Mouse (Mus musculus) limb, embryonic 11.5 days (tissue): ENCODE measurements around the gene Btaf1. TPM values are rescaled to one million over a fixed set of nuclear protein-coding genes. Genes with fewer than 3 reads are reported as not detected.

Experiments used
- ATAC-seq: fragments of 200-750 bp; cut with Nextera tagmentation; 2 replicates; pipeline ENCODE4 v1.8.0; 2017; ENCODE audit warnings: low read depth; ENCODE audit not compliant: insufficient number of reproducible peaks, low FRiP score, low TSS enrichment
- DNase-seq: peaks from one replicate; pipeline ENCODE4 v3.0.0-alpha.2; 2015; ENCODE audit warnings: low spot score
- H3K27ac ChIP-seq: fragments of 300-500 bp; sonication (generic); replicated peaks from 2 replicates; pipeline ENCODE4 v1.5.1; 2014; ENCODE audit warnings: low read depth, mild to moderate bottlenecking, low read length
- H3K27me3 ChIP-seq: fragments of 300-500 bp; sonication (generic); 2 replicates; pipeline ENCODE4 v1.6.1; 2014; ENCODE audit warnings: mild to moderate bottlenecking, low read length, mixed read lengths; ENCODE audit not compliant: control insufficient read depth, insufficient read depth
- H3K36me3 ChIP-seq: fragments of 300-500 bp; sonication (generic); 2 replicates; pipeline ENCODE4 v1.6.1; 2014; ENCODE audit warnings: mild to moderate bottlenecking, low read length, moderate library complexity, mixed read lengths; ENCODE audit not compliant: control insufficient read depth, insufficient read depth
- H3K4me1 ChIP-seq: fragments of 300-500 bp; sonication (generic); 2 replicates; pipeline ENCODE4 v1.6.1; 2014; ENCODE audit warnings: low read length, mixed read lengths; ENCODE audit not compliant: control insufficient read depth, insufficient read depth
- H3K4me2 ChIP-seq: fragments of 300-500 bp; sonication (generic); 2 replicates; pipeline ENCODE4 v1.6.1; 2014; ENCODE audit warnings: low read depth, mild to moderate bottlenecking, moderate library complexity; ENCODE audit not compliant: severe bottlenecking
- H3K4me3 ChIP-seq: fragments of 300-500 bp; sonication (generic); 2 replicates; pipeline ENCODE4 v1.5.1; 2014; ENCODE audit warnings: low read depth, low read length
- H3K9ac ChIP-seq: fragments of 300-500 bp; sonication (generic); 2 replicates; pipeline ENCODE4 v1.6.1; 2014; ENCODE audit warnings: mild to moderate bottlenecking, low read length
- H3K9me3 ChIP-seq: fragments of 300-500 bp; sonication (generic); 2 replicates; pipeline ENCODE4 v1.6.1; 2016; ENCODE audit warnings: low read length; ENCODE audit not compliant: control insufficient read depth
- WGBS: fragments of 180-500 bp; shearing (Covaris S2); extraction: QIAGEN DNeasy Blood & Tissue Kit; methylation state at CpG from one replicate; pipeline ENCODE4 v1.1.7; 2014; 5-methylcytosine and 5-hydroxymethylcytosine counted together
- polyA plus RNA-seq: library from polyadenylated mRNA; unstranded; fragments of >200 nt; fragmentation: Nextera tagmentation; extraction: Ambion mirVana; gene quantifications from 2 replicates; pipeline ENCODE4 v1.2.1, GENCODE M21; 2014

The Btaf1 gene
- polyA plus RNA-seq, 1 experiment from 2014 or later: 15.3 TPM

DNA sequence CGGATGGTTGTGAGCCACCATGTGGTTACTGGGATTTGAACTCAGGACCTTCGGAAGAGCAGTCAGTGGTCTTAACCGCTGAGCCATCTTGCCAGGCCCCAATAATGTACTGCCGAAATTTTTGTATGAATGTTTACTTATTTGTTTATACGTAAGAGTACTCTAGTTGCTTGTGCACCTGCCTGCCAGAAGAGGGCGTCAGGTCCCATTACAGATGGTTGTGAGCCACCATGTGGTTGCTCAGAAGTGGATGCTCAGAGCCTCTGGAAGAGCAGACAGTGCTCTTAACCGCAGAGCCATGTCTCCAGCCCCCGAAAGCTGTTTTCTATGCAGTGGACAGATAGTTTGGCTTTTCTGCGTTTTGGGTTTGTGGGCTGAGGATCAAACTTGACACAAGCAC, 28.1 kb upstream of the Btaf1 start:
- H3K4me1 ChIP-seq: no peaks in the 10 kb centered on the region
- WGBS: 47% methylated on average over 9 of the region's 9 CpGs
- no peaks in the 10 kb centered on the region for H3K9me3 ChIP-seq
- no peak overlapping the region for H3K27ac ChIP-seq
- ATAC-seq (no peak), DNase-seq (peak; percentile 47)
- H3K9ac ChIP-seq: no peak overlapping the region
- H3K4me2 ChIP-seq: no peak overlapping the region
- no peak overlapping the region for H3K4me3 ChIP-seq
- peaks cover 2% of the 10 kb centered on the region; the same call in 1 of the 2 replicates for H3K36me3 ChIP-seq
- no peaks in the 10 kb centered on the region for H3K27me3 ChIP-seq

DNA sequence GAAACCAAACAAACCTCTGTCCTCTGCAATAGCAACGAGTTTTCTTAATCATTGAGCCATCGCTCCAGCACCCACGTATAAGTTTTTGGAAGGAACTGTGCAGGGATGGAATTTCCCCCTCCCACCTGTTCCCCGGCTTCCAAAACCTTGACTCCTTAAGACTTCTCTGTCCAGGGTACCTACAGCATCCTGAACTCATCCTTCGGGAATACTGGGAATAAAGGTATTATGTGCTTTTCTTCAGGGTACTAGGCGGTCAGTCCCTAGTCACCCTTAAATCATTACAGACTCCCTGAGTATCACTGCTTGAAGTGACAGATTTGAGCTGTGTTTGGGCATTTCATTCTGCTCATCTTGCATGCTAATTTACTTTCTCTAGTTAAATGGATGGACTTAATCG, 22.5 kb upstream of the Btaf1 start:
- Histone ChIP-seq H3K9ac (no peak overlapping the region), H3K27ac (no peak overlapping the region; the same call in 1 of the 2 replicates), H3K4me3 (peak overlapping the region; percentile 43; the same call in 1 of the 2 replicates)

DNA sequence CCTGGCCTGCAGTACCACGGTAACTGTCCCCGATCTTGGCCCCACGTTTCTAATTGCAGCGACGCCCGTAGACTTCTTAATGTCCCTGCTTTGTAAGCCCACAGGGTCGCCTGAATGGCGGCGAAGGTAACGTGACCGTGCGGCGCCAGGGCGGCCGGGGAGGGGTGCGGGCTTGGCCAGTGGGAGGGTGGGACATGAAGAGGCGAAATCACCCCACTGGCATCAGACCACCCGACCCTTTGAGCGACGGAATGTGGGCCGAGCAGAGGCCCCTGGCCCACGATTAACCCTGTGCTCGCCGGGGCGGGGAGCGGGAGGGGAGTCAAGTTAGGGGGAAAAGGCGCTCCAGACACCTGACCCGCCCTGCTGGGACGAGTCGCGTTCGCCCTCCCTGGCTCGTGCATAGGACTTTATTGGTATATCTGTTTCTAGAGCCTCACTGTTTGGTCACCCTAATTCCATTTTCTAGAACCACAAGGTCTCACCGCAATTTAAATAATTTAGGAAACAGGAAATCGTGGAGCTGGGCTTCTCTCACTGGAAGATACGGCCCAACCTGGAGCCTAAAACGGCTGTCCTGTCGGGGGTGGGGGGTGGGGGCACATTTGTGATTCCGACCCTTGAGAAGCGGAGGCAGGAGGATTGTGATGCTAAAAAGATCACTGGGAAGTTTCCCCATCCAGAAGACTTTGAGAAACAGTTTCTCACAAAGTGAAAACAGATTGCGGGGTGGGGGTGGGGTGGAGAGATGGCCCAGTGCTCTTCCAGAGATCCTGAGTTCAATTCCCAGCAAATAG, 21.5 kb upstream of the Btaf1 start:
- DNase-seq: peak; percentile 89
- H3K36me3 ChIP-seq: no peaks in the 10 kb centered on the region
- peak overlapping the region; percentile 62 for H3K27ac ChIP-seq
- peak; percentile 88 for ATAC-seq
- H3K4me1 ChIP-seq: no peaks in the 10 kb centered on the region
- H3K27me3 ChIP-seq: no peaks in the 10 kb centered on the region
- WGBS: 1% methylated on average over 41 of the region's 41 CpGs
- peak overlapping the region; percentile 70 for H3K9ac ChIP-seq
- peak overlapping the region; percentile 43 for H3K4me3 ChIP-seq
- no peaks in the 10 kb centered on the region for H3K9me3 ChIP-seq
- peak overlapping the region; percentile 70 for H3K4me2 ChIP-seq

More for the DNA sequence above, 22.5 kb upstream of the Btaf1 start:
- H3K36me3 ChIP-seq: no peaks in the 10 kb centered on the region
- no peaks in the 10 kb centered on the region for H3K4me1 ChIP-seq
- peak overlapping the region; percentile 70; the same call in 1 of the 2 replicates for H3K4me2 ChIP-seq
- DNase-seq (no peak), ATAC-seq (no peak)
- no peaks in the 10 kb centered on the region for H3K9me3 ChIP-seq
- 47% methylated on average over 7 of the region's 7 CpGs for WGBS
- H3K27me3 ChIP-seq: no peaks in the 10 kb centered on the region

DNA sequence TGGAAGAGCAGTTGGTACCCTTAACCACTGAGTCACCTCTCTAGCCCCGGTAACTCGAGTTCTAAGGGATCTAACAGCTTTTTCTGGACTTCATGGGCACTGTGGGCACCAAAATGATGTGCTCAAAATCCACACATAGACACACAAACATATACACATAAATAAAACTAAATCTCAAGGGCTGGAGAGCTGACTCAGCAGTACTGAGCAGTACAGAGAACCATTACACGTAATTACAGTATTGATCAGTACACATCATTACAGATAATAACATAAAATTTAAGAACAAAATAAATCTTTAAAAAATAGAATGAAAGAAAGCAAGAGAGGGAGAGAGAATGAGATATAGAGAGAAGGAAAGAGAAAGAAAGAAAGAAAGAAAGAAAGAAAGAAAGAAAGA, 16.7 kb upstream of the Btaf1 start:
- no peak for DNase-seq
- Histone ChIP-seq H3K4me1 (no peaks in the 10 kb centered on the region), H3K36me3 (no peaks in the 10 kb centered on the region), H3K4me2 (no peak overlapping the region), H3K9ac (no peak overlapping the region), H3K27me3 (no peaks in the 10 kb centered on the region), H3K9me3 (no peaks in the 10 kb centered on the region), H3K27ac (no peak overlapping the region), H3K4me3 (no peak overlapping the region)
- ATAC-seq: no peak
- 79% methylated on average over 3 of the region's 3 CpGs for WGBS

DNA sequence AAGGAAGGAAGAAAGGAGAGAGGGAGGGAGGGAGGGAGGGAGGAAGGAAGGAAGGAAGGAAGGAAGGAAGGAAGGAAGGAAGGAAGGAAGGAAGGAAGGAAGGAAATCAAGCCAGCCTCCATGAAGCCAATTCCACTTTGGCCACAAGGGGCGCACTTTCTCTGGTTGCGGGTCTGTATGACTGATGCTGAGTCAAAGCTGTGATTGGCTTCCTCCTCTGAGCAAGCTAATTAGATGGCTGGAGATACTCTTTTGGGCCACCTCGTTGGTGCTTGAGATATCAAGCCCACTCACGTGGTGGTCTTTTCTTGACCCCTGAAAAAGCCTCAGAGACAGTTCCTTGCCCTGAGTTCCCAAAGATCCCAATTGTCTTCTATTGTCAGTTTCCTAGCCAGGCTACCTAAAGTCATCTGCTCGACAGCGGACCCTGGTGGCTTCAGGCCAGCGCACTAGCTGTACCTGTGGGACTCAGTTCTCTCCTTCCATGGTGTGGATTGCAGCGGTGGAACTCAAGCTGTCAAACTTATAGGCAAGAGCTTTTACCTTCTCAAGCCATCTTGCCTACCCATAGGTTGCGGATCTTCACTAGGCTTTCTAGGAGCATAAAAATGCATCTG, 16.1 kb upstream of the Btaf1 start:
- Histone ChIP-seq H3K4me2 (no peak overlapping the region), H3K4me3 (no peak overlapping the region), H3K9ac (no peak overlapping the region), H3K9me3 (no peaks in the 10 kb centered on the region), H3K27ac (no peak overlapping the region), H3K36me3 (no peaks in the 10 kb centered on the region), H3K27me3 (no peaks in the 10 kb centered on the region), H3K4me1 (no peaks in the 10 kb centered on the region)
- ATAC-seq (no peak), DNase-seq (peak; percentile 84)
- WGBS: 25% methylated on average over 9 of the region's 9 CpGs

DNA sequence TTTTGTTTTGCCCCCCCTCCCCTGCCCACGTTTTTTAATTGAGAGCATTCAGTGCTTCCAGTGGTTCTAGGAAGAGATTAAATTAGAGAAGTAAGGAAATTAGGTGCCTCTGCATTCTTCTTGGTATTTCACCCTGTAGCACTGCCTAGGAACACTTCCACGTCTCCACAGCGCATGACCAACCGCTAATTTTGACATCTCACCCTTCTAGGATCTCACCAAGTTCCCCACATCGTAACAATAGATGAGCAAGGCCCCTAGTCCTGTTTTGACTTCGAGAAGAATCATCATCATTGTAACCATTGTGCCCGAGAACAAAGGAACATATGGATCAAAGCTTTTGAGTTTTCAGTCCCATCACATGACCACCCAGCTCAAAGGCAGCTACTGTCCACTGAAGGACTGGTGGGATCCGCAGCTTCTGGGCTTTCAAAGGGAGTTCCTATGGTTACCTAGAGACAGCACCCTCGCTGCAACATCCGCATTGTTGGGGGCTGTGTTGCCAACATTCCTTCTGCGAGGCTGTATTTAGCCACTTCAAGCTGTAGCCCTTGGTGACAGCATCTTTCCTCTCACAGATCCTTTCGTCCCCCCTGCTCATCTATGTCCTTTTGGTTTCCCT, 15.3 kb upstream of the Btaf1 start:
- ATAC-seq: no peak
- Histone ChIP-seq H3K4me3 (no peak overlapping the region), H3K27ac (no peak overlapping the region), H3K9me3 (no peaks in the 10 kb centered on the region), H3K36me3 (no peaks in the 10 kb centered on the region), H3K27me3 (no peaks in the 10 kb centered on the region), H3K4me1 (no peaks in the 10 kb centered on the region), H3K9ac (no peak overlapping the region), H3K4me2 (no peak overlapping the region)
- 57% methylated on average over 12 of the region's 12 CpGs for WGBS
- DNase-seq: no peak

DNA sequence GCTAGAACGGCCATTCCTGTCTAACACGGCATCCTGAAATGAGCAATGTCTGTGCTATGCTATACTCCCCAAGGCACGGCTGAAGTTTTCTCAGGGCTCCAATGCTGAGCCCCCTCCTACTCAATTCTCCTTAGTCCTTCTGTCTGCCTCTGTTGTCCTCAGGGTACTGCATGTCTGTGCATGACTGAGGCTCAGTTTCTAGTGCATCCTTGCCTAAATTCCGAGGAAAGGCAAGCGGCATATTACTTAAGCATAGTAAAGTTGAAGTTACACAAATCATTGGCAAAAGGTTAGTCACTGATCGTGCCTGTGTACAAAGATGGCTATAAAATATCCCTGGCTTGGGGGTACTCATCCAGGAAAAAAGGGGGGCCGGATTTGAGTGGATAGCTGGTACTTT, 12.8 kb upstream of the Btaf1 start:
- Histone ChIP-seq H3K4me2 (no peak overlapping the region), H3K27me3 (no peaks in the 10 kb centered on the region), H3K4me1 (no peaks in the 10 kb centered on the region), H3K9me3 (no peaks in the 10 kb centered on the region), H3K4me3 (no peak overlapping the region), H3K9ac (no peak overlapping the region), H3K27ac (no peak overlapping the region), H3K36me3 (no peaks in the 10 kb centered on the region)
- DNase-seq (no peak), ATAC-seq (no peak)
- whole genome bisulfite sequencing: 81% methylated on average over 7 of the region's 7 CpGs

DNA sequence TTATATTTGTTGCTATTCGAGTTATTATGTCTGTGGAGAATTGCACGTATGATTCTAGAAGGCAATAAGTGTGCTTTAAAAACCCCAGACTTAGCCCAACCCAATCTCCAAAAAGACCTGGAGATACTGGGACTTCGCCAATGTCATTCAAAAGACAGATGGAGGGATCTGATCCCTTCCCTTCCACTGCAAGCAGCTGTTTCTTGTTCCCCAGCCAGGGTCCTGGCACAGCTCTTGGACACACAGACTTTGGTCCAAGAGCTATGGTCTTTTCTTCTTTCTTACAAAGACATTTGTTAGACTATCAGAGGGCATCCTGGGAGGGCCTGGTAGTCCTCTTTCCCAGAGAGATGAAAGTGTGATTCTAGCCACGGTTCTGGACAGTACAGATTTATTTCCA, 9.7 kb upstream of the Btaf1 start:
- Histone ChIP-seq H3K9me3 (no peaks in the 10 kb centered on the region), H3K4me2 (no peak overlapping the region), H3K27ac (no peak overlapping the region), H3K36me3 (no peaks in the 10 kb centered on the region), H3K27me3 (no peaks in the 10 kb centered on the region), H3K4me1 (no peaks in the 10 kb centered on the region), H3K9ac (no peak overlapping the region), H3K4me3 (no peak overlapping the region)
- 86% methylated on average over 4 of the region's 4 CpGs for WGBS
- DNase-seq (no peak), ATAC-seq (no peak)
